Comparison of ENCODE assay signal across 25 mouse cellular contexts in the genomic region with DNA sequence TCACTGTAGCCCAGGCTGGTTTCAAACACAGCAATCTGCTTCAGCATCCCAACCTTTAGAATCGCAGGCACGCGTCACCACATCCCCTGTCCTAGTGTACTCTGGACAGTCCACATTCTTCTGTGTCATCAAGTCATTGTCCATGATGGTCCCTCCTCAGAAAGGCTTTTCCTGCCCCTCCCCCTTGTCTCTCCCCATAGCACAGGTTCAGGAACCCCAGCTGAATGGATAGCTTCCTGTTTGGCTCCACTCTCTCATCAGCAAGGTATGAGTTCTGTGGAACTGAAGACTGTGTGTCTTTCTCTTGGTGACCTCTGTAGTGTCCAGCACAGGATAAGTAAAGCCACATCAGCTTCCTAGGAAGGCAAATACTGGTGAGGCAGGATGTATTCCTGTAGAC.
DNase-seq lines count a peak whose midpoint lies in the region; ATAC-seq and TF ChIP-seq lines count a peak whose summit lies in the region.
"Had no signal": no experiment of that assay in that cellular context is flagged by ENCODE, and none has a peak within 500 bp of the region (broad histone marks: within the 10 kb centered on the region; RNA-seq: fewer than 3 reads in every experiment).

No protein-coding gene starts in this region.

- H3K27ac ChIP-seq in kidney, adult 2 months (ENCODE audit: insufficient read depth, low read depth, low read length), result no peak overlapping the region
- H3K27ac ChIP-seq in kidney, embryonic 14.5 days (ENCODE audit: low read depth, low read length), result no peak overlapping the region
- no peak overlapping the region for H3K27ac ChIP-seq in embryonic facial prominence, embryonic 14.5 days (replicated peaks; ENCODE audit: low read depth, low read length)
- H3K27ac ChIP-seq: gastrocnemius, adult 2 months; hindbrain, embryonic 13.5 days; left cerebral cortex, adult 2 months; limb, embryonic 15.5 days; liver, embryonic 14.5 days had no signal

- no peaks in the 10 kb centered on the region for H3K9me3 ChIP-seq in kidney, embryonic 14.5 days (ENCODE audit: control insufficient read depth, low read length)
- H3K9me3 ChIP-seq in embryonic facial prominence, embryonic 14.5 days (ENCODE audit: control insufficient read depth, low read length), result no peaks in the 10 kb centered on the region
- H3K9me3 ChIP-seq: embryonic facial prominence, embryonic 12.5 days; heart, embryonic 13.5 days; hindbrain, embryonic 13.5 days; limb, embryonic 15.5 days had no signal

- H3K4me1 ChIP-seq in kidney, adult 2 months (ENCODE audit: control insufficient read depth, insufficient read depth, low read length), result no peaks in the 10 kb centered on the region
- H3K4me1 ChIP-seq in kidney, embryonic 14.5 days (ENCODE audit: control insufficient read depth, insufficient read depth, low read length), result peaks cover 13% of the 10 kb centered on the region; the same call in 1 of the 2 replicates
- no peaks in the 10 kb centered on the region for H3K4me1 ChIP-seq in embryonic facial prominence, embryonic 14.5 days (ENCODE audit: control insufficient read depth, insufficient read depth, low read length)

- no peak overlapping the region for H3K4me2 ChIP-seq in kidney, embryonic 14.5 days (replicated peaks; ENCODE audit: low read depth, low read length)
- no peak overlapping the region for H3K4me2 ChIP-seq in embryonic facial prominence, embryonic 14.5 days (ENCODE audit: low read depth, low read length)
- H3K4me2 ChIP-seq: heart, embryonic 13.5 days; hindbrain, embryonic 13.5 days; limb, embryonic 15.5 days; lung, embryonic 14.5 days had no signal

- no peak for TF ChIP-seq CTCF in kidney, adult 2 months (conservative IDR thresholded peaks at IDR 0.05; ENCODE audit: insufficient read depth, insufficient read length, low read depth, low read length)

- peak; percentile 9 for DNase-seq in embryo, embryonic 10 days (ENCODE audit: low spot score)
- DNase-seq in embryo, embryonic 11 days, result no peak
- DNase-seq in kidney, adult 2 months, result peak; percentile 48
- peak; percentile 5 for DNase-seq in embryonic facial prominence, embryonic 14.5 days (ENCODE audit: low spot score)
- peak; percentile 34 for DNase-seq in kidney, postnatal 14 days
- DNase-seq in layer of hippocampus, adult 9-10 months (ENCODE audit: low spot score), result no peak
- DNase-seq in gastrocnemius, postnatal 4 days (ENCODE audit: low spot score in 2 of 2), result no peak
- DNase-seq: adrenal gland, postnatal 25 days; cerebellum, adult 8-10 months; cerebellum, postnatal 36 days; gastrocnemius, adult 2 months; heart, postnatal 36 days; lung, embryonic 14.5 days; lung, postnatal 4 days; right cerebral cortex, adult 18-20 months; thymus, postnatal 25 days had no signal

- no peak overlapping the region for H3K4me3 ChIP-seq in kidney, adult 2 months (ENCODE audit: insufficient read depth, low read depth, low read length)
- no peak overlapping the region for H3K4me3 ChIP-seq in kidney, embryonic 14.5 days (ENCODE audit: low read length)
- no peak overlapping the region for H3K4me3 ChIP-seq in embryonic facial prominence, embryonic 14.5 days (ENCODE audit: low read depth, low read length)
- H3K4me3 ChIP-seq: embryonic facial prominence, embryonic 12.5 days; erythroblast, embryonic 14.5 days; gastrocnemius, adult 2 months; heart, embryonic 13.5 days; hindbrain, embryonic 13.5 days; left cerebral cortex, adult 2 months; limb, embryonic 15.5 days had no signal

- no peak for TF ChIP-seq POLR2A in kidney, adult 2 months (IDR thresholded peaks at IDR 0.05; ENCODE audit: low read depth, low read length)

- no peak for ATAC-seq in kidney, embryonic 14.5 days (ENCODE audit: low FRiP score, low TSS enrichment)
- no peak for ATAC-seq in embryonic facial prominence, embryonic 14.5 days (ENCODE audit: low read depth)
- ATAC-seq: forebrain, embryonic 14.5 days had no signal

- H3K9ac ChIP-seq in kidney, embryonic 14.5 days (ENCODE audit: low read depth, low read length), result no peak overlapping the region
- H3K9ac ChIP-seq in embryonic facial prominence, embryonic 14.5 days (ENCODE audit: low read depth, low read length), result no peak overlapping the region
- H3K9ac ChIP-seq: embryonic facial prominence, embryonic 12.5 days; heart, embryonic 13.5 days; hindbrain, embryonic 13.5 days; limb, embryonic 15.5 days; liver, embryonic 14.5 days; lung, embryonic 14.5 days had no signal

- H3K27me3 ChIP-seq in kidney, adult 2 months (replicated peaks; ENCODE audit: control insufficient read depth, insufficient read depth, low read length), result no peaks in the 10 kb centered on the region
- no peaks in the 10 kb centered on the region for H3K27me3 ChIP-seq in kidney, embryonic 14.5 days (ENCODE audit: control insufficient read depth, insufficient read depth, low read length)
- H3K27me3 ChIP-seq in embryonic facial prominence, embryonic 14.5 days (replicated peaks; ENCODE audit: control insufficient read depth, insufficient read depth, low read length), result no peaks in the 10 kb centered on the region; the same call in 1 of the 2 replicates
- H3K27me3 ChIP-seq: embryonic facial prominence, embryonic 12.5 days; hindbrain, embryonic 13.5 days had no signal

- WGBS in kidney, adult 2 months, result 78% methylated on average over 3 of the region's 3 CpGs
- WGBS in kidney, embryonic 14.5 days, result 89% methylated on average over 3 of the region's 3 CpGs
- 81% methylated on average over 3 of the region's 3 CpGs for WGBS in embryonic facial prominence, embryonic 14.5 days

- H3K36me3 ChIP-seq in kidney, adult 2 months (ENCODE audit: control insufficient read depth, insufficient read depth, low read length), result no peaks in the 10 kb centered on the region
- no peaks in the 10 kb centered on the region for H3K36me3 ChIP-seq in kidney, embryonic 14.5 days (ENCODE audit: control insufficient read depth, insufficient read depth, low read length)
- no peaks in the 10 kb centered on the region for H3K36me3 ChIP-seq in embryonic facial prominence, embryonic 14.5 days (ENCODE audit: control insufficient read depth, insufficient read depth, low read length)
- H3K36me3 ChIP-seq: embryonic facial prominence, embryonic 12.5 days; heart, embryonic 13.5 days; hindbrain, embryonic 13.5 days; limb, embryonic 15.5 days had no signal

Comparison
In these comparisons a context has a peak if more than half of its experiments do, and no peak if none do; other contexts are left out.
1. DNase-seq: peak in embryo, embryonic 10 days (single experiment), kidney, adult 2 months (single experiment), embryonic facial prominence, embryonic 14.5 days (single experiment) and kidney, postnatal 14 days (single experiment); none in embryo, embryonic 11 days (single experiment), layer of hippocampus, adult 9-10 months (single experiment) and gastrocnemius, postnatal 4 days (0 of 2).